Mouse (Mus musculus) right cerebral cortex, postnatal 4 days (tissue): ENCODE data around the gene Scamp4.
"Not testable (repeated sequence)": the region's sequence is repeated elsewhere in the genome, so short reads cannot be mapped to it uniquely, and the experiment has no call there.

Experiments used
- DNase-seq: peaks from one replicate; pipeline ENCODE4 v3.0.0-alpha.2; 2022

Scamp4 gene

DNA sequence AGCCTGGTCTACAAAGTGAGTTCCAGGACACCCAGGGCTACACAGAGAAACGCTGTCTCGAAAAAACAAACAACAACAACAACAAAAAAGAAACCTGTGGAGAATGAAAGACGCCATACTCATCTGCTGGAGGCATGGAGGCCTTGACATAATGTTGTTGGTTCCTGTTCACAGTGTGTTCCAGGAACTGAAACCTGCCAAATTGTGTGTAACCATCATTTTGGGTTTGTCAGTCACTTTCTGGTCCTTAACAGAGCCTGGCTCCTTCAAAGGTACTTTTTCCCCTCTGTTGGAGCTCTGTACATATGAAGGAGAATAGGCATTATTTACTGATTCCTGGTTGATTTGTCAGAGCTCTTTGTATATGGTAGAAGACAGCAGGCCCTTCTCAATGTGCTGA is 9.2 kb downstream of the Scamp4 start:
- DNase-seq, result no peak

DNA sequence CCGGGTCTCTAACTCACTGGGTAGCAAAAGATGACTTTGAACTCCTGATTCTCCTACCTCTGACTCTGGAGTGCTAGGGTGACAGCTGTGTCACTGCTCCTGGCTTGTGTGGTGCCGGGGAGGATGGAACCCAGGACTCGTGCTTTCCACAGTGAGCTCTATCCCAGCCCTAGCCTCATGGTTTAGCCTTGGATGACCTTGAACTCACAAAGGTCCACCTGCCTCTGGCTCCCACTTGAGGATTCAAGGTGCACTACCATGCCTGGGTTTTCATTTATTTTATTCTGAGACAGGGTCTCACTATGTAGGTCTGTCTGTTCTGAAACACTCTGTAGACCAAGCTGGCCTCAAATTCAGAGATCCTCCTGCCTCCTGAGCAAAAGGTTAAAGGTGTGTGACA is 11.1 kb downstream of the Scamp4 start:
- DNase-seq, result no peak

DNA sequence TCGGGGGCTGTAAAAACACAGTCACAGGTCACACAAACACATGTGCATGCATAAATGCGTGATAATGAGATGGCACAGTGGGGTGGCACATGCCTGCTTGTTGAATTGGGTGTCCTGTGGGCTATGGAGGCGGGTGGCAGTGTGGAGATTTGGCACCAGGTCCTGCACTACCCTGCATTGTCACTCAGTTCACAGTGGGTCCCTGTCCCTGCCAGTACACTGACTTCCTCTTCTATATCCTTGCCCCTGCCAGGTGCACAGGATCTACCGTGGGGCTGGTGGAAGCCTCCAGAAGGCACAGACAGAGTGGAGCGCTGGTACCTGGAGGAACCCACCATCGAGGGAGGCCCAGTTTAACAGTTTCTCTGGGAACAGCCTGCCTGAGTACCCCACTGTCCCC is 11.7 kb downstream of the Scamp4 start:
- no peak for DNase-seq

DNA sequence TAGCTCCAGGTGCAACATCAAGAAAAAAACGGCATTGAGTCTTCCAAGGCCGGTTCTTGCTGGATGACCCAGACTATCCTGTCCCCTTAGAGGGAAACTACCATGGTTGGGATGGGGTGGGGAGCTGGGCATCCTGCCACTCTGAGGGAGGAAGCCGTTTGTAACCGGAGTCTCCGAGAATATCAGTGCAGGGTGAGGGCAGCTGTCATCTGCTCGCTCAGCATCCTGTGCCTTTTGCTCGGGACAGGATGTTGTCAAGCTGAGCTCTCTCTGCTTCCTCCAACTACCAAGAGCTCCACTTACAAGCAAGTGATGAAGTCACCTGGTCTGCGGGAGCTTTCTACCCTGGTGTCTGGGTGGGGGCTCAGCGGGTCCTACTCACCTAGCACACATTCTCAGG is 15.5 kb downstream of the Scamp4 start:
- no peak for DNase-seq

DNA sequence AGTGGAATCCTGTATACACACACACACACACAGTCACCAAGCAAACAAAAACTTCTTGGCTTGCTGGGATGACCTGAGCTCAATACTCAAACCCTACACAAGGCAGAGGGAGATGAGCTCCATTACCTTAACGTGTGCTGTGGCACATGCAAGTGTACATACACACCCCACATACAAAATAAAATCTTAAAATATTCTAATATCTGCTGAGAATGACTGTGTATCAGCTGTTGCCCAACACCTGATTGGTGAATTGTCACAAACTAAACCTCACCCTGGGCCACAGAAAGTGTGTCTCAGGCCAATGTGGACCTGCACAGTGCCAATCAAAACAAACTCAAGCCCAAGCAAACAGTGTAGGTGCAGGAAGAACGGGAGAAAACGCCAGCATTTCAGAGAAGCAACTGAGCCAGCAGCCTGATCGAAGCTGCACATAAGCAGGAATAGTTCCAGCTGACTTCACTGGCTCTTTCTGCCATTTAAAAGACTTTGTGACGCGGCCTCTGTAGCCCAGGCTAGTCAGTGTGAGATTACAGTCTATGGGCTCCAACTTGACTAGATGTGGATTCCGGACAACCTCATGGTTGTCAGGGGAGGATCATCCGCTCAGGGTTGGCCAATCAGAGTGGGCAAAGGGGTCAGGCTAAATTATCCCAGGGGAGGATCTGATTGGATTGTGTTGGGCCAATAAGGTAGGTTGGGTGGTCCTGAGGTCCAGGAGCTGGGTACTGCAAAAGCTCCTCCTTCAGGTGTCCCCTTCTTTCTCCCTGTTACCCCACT is 17.0 kb downstream of the Scamp4 start:
- no peak for DNase-seq

DNA sequence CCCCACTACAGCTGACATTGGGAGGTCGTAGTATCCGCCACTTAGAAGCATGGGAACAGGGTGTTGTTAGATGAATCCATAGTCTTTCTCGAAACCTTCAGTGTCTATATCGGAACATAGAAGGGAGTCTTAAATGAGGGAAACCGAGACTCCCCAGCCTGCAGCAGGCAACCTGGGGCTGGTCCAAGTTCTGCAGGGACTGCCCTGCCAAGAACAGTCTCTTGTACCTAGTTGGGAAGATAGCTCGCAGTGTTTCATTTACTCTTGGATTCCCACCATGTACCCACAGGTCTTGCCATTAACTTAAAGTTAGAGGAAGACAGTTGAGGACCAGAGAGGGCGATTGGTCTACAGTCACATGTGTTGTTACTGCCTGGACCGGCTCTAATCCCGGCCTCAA is 17.7 kb downstream of the Scamp4 start:
- DNase-seq, result no peak

DNA sequence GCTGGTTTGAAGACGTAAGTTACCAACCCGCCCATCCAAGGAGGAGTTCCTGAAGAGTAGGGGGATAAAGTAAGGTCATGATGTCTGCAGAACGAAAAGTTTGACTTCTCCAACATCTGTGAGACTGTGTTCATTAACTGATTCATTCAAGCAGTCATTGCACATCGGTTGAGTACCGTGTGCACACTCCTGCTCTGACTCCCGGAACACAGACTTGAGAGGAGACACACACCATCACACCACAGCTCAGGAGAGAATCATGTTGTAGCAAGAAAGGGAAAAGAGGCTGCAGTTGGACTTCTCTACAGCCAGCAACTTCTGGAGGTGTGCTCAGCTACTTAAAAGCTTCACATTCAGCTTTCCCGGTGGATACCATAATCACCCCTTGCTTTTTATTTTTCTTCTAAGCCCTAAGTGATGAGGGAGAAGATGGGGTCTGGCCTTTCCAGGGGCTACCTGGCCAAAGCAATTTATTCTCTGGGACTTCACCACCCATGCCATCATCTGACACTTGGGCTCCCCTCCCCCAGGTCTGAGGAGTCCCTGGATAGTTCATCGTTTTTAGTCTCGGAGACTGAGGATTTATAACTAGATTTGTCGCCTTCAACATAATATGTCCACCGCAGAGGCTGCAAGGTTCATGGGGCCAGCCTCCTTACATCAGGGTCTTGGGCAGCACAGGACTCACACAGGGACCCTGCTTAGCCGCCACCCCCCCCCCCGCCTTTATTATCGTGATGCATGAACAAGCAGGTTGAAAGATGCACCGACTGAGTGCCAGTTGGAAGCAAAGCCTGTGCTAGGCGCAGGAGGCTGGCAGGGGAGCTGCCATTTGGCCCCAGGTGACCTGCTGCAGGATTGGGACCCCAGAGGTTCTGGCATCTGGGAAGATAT is 18.4 kb downstream of the Scamp4 start:
- peak; percentile 32 for DNase-seq

DNA sequence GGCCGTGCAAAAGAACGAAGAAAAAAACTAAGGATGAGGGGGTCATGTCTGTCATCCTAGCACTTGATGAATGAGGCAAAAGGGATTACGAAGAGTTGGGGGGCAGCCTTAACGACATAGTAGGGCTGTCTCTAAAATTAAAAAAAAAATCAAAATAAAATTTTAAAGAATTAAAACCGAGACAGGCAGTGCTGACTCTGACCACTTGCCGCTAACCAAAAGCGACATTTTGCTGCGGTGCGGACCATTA is 18.9 kb downstream of the Scamp4 start:
- no peak for DNase-seq

DNA sequence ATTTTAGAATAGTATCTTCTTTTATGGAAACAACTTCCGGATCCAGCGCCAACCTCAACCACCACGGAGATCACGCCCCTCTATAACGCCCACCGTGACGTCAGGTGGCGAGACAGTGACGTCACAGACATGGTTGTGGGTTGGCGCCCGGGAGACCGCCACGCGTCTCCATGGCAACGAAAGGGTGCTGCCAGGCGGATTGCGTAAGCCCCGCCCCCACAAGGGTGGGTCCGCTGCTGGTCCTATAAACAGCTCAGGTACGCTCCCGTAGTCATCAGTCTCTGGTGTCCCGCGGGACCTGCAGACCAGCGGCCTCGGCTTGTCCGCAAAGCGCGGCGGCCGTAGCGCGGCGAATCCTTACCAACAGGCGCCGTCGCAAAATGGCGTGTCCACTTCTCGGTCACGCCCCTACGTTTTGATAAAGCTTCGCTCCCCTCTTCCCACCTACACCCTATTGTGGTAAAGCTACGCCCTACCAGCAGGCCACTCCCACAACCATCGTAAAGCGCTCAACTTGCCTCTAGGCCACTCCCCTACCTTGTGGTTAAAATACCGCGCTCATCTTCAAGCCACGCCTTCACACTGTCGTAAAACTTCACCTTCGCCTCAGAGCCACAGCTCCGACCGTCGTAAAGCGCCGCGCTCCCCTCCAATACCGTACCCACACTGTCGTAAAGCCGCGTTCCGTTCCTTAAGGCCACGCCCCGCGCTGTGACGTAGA is 19.4 kb downstream of the Scamp4 start:
- DNase-seq, result peak; percentile 98

DNA sequence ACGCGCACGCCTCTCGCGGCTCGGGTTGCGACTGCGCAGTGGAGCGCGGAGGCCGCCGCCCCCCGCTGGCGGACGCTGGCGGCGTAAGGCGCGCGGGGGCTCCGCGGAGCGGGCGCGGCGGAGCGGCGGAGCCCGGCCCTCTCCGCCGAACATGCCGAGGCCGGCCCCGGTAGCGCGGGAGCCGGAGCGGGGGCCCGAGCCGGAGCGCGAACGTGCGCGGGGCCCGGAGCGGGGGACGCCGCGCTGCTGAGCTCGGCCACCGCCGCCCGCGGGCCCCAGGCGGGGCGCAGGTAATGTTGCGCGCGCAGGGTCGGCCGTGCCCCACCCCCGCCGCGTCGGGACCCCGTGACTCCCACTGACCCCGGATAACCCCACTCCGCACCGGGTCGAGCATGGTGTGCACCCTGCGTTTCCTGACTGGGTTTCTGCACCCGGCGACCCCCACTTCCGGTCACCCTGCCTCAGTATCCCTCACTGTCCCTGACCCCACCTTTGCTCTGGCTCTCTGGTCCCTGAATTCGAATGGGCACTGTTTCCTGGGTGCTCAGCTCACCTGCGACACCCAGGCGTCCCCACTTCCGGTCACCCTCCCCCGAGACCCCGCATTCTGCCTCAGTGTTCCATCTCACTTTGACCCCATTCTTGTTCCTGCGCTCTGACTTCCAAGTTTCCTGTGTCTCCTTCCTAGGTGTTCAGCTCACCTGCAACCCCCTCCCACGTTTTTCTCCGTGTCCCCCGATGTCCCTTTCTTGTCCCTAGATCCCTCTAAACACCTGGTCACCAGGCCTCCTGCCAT is 20.2 kb downstream of the Scamp4 start, which contains the start of gene Csnk1g2:
Csnk1g2 (plus strand) TSS at position 178 of the 796 bp plus-strand sequence.
- DNase-seq, result peak; percentile 64

DNA sequence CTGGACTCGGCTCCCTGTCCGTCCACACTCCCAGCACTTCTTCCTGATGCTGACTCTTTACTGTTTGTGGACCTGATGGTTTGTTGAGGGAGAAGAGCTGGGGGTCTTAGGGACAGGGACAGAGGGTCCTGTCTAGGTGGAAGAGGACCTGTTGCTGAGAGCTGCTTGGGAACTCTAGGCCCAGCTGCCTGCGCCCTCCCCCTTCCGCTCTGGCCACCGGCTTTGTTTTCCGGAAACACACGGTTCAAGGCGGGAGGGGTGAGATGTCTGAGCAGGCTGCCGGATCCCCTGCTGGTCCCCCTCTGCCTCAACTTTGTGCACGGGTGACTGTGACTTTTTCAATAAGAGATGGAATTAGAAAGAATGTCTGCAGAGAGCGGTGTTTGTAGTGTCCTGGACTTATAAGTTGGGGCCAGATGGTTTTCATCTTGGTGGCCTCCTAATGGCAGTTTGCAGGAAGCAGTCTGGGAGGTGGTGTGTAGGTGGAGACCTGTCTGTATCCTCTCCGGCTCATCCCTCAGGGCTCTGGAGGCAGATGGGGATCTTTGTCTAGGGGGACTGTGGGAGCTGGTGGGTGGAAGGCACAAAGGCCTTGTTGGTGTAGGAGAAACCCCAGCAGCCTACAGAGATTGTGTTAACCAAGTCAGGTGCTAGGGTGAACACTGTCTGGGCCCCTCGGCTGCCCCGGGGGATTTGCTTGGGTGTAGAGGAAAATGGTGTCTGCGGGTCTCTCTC is 21.0 kb downstream of the Scamp4 start:
- DNase-seq, result no peak

DNA sequence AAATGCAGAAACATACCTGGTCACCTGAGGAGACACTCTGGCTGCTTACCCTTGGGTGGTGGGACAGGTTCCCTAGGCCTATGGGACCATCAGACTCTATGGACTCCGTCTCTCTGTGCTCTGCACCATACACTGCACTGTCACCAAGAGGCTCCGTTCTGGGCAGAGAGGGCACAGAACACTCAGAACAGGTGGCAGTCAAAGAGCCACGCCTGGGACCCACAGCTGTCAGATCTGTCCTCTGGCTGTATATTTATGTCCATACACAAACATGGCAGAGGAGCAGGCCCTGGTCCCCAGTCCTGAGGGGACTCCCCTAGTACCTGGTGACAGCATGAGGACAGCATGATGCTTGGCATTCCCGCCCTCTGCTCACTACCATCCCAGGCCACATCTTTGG is 23.1 kb downstream of the Scamp4 start:
- DNase-seq, result no peak

DNA sequence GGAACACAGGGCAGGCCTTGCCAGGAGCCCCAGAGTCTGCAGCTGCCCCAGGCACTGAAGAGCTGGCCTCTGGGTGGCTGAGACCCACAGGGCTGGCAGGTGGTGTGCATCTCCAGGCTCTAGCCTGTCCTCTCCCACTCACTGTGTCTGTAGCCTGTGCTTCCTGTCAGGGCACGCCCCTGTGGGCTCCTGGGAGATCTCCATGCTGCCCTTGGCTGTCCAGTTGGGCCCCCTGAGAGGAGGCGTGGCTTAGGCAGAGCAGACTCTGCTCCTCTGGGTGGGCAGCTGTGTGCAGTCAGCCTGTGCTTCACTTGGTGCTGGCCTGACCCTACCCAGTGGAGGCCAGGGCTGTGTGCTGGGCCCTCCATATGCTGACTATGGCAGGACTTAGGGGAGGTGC is 25.0 kb downstream of the Scamp4 start:
- DNase-seq, result no peak

DNA sequence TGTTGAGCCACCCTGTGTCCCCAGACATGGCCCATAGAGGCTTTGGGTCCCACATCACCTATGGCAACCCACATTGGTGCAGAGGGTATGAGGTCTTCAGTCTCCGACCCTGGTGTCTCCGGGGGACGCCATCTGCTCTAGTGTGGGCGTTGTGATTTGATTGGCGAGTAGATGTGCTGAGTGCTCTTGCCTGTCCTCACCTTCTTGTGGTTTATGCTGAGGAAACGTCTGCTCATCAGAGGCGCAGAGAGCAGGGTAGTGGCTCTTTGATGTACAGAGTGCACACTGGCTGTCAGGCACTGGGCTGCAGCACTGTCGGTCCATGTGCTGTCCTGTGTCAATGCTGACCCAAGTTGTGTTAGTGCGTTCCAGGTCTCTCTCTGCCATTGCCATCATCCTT is 26.3 kb downstream of the Scamp4 start:
- DNase-seq, result no peak

DNA sequence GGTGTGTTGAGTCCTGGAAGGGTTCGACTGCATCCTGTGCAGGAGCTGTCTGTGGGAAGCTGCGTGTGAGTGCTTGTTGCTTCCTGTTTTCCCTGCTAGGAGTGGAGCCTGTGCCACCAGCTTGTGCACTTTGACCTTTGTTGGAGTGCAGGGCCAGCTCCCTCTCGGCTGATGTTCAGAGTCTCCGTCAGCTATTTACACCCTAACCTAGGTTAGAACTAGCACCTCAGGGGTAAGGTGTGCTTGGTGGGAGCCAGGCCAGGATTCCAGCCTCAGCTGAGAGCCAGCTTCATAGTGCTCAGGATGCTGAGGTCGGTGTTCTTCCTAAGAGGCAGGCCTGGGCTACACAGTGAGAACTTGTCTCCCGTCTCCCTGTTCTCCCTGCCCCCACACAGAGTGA is 32.7 kb downstream of the Scamp4 start:
- no peak for DNase-seq

DNA sequence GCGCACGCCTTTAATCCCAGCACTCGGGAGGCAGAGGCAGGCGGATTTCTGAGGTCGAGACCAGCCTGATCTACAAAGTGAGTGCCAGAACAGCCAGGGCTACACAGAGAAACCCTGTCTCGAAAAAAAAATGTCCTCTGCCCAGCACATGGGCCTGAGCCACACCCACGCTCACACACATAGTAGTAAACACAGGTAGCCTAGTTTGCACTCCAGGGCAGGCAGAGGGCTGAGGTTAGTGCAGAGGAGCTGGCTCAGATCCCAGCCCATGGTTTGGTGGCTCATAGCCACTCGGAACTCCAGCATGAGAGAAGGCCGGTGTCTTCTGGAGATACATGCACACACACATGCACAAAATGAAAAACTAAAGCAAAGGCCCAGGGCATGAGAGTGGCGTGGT is 44.3 kb downstream of the Scamp4 start:
- DNase-seq, result no peak

DNA sequence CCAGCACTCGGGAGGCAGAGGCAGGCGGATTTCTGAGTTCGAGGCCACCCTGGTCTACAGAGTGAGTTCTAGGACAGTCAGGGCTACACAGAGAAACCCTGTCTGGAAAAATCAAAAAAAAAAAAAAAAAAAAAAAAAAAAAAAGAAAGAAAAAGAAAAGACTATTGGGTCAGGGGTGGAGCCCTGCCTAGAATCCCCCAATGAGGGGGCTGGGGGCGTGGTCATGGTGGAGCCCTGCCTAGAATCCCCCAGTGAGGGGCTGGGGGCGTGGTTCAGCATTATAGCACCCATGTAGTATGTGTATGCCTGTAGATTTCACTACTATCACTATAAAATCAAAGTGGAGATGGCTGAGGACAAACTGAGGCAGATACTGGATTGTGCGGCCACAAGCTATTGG is 47.2 kb downstream of the Scamp4 start:
- DNase-seq, result not testable (repeated sequence)

DNA sequence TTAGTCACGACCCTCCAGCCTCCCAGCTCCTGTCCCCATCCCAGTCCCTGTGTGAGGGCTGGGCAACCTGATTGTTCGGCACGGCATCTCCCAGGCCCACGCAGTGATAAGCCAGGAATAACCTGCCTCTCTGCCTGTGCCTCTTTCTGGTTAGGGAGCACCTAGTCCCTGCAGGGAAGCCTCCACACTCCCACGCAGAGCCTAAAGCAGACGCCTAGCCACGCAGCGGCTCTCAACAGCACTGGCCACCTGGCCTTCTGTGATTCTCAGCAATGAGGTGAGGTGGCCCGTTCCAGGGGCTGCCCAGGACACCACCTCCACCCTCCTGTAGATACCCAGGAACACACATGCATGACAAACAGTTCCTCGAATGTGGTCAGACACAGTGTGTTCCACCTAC is 47.7 kb downstream of the Scamp4 start:
- no peak for DNase-seq

DNA sequence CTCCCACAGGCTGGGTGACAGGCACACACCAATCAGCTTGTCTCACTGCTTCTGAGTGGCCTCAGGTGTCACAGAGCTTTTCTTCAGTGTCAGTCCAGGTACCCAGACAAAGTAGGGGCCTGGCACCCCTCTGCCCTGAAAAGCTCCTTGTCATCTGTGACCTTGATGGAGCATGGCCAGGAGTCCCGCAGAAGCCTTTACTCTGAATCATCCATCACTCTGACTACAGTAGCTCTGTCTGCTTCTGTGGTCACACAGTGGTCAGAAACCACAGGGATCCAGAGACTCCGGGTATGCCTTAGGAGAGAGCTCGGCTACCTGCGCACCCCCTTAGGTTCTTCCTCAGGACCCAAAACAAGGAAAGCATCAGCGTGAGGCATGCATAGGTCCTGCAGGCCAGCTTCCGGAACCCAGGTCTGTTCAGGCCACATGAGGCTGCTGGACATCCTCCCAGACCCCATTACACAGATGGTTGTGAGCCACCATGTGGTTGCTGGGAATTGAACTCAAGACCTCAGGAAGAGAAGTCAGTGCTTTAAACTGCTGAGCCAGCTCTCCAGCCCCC is 50.6 kb downstream of the Scamp4 start:
- no peak for DNase-seq

DNA sequence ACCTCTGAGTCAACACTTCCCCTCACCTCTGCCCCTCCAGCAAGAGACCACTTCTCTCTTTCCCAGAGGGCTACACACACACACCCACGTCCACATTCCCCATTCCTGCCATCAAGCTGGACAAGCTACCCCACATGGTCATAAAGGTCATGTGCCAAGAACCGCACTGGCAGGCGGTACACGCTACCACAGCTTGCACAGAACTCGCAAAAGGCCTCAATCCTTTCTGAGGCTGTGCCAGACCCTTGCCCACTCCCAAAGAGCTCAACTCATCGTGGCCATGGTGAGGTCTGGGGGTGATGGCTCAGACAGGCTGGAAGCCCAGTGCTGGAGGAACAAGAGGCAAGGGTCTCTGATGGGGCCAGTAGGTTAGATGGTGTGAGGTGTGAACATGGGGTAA is 52.2 kb downstream of the Scamp4 start:
- DNase-seq, result no peak

DNA sequence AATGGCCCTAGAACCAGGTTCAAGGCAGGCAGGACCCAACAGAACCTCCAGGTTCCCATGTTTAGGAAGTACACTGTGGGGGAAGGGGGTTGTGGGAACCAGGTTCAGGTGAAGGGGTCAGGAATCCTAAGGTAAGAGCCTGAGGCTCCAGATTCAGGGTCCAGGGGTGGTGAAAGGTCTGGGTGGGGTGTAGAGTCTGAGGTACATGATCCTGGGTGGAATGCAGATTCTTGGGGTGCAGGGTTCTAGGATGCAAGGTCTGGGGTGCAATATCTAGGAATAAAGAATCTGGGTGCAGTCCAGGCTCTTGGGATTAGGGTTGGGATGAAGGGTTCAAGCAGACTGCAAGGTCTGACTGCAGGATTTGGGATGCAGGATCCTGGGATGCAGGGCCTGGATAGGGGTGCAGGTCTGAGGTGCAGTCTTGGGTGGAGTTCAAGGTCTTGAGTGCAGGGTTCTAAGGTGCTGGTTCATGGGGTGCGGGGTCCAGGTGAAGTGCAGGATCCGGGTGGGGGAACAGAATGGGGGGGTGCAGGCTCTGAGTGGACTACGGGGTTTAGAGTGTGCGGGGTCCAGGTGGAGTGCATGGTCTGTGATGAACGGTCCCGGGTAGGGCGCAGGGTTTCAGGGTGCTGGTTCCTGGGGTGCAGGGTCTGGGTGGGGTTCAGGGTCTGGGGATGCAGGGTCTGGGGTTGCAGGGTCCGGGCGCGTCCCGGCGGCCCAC is 52.9 kb downstream of the Scamp4 start:
- DNase-seq, result no peak
